Mouse (Mus musculus): ENCODE data around the gene Cyp4v3. TPM values are rescaled to one million over a fixed set of nuclear protein-coding genes. Genes with fewer than 3 reads are reported as not detected.

Cyp4v3 gene
- total RNA-seq (2014; rRNA removed) (170 and 235 TPM in 2 replicates), polyA plus RNA-seq (2012; rRNA removed) (60.2 and 66.1 TPM in 2 replicates)

DNA sequence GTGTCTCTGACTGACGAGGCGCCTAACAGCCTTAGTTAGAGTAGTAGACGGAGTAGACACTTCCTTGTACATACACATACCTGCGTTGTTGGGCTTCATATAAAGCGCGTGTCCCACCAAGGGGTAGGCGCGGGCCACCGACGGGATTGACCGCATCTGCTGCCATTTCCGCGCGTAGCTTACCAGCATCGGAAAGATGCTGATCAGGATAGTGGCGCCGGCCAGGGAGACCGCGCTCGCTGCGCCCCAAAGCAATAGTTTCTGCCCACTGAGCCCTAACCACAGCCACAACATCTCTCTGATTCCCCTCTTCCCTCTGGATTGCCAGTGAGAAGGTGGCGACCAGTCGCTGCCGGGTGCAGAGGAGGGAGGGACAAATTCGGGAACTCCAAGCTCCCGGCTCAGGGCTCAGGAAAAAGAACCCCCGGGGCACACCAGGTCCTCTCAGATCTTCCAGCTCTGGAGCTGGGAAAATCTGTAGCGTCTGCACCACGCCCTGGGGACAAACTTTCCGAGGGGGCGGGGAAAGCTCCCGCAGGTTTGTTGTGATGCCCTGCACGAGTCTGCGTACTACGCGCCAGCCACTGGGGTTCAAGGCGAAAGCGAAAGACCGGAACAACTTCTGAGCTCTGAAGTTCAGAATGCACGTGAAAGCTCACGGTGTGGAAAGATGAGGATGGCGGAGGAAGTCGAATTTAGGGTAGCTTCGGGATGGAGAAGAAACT lies at the start of gene Cyp4v3:
Cyp4v3 (minus strand) TSS at position 532 of the 725 bp plus-strand sequence.
- peaks cover 13% of the 10 kb centered on the region for H3K4me1 ChIP-seq (ENCODE audit: control insufficient read depth, insufficient read depth, low read length)
- under 1% methylated on average over 44 of the region's 44 CpGs for WGBS
- peak within 1 kb of the TSS; percentile 97 for H3K27ac ChIP-seq (replicated peaks; ENCODE audit: insufficient read depth, low read depth, low read length)
- H3K79me2 ChIP-seq (ENCODE audit: control insufficient read depth, insufficient read depth, low read length) = peaks cover 4% of the 10 kb centered on the region; the same call in 1 of the 2 replicates
- H3K4me3 ChIP-seq (ENCODE audit: insufficient read depth, low read depth, low read length) = peak within 1 kb of the TSS; percentile 92
- no peaks in the 10 kb centered on the region for H3K27me3 ChIP-seq (ENCODE audit: control insufficient read depth, insufficient read depth, low read length)
- peak within 1 kb of the TSS; percentile 95 for H3K9ac ChIP-seq (ENCODE audit: low read depth, low read length)
- peak; percentile 92 for DNase-seq (ENCODE audit: extremely low read depth, low read depth, low spot score)
- TF ChIP-seq CTCF (IDR thresholded peaks at IDR 0.05; ENCODE audit: low read depth, low read length) (no peak), POLR2A (IDR thresholded peaks at IDR 0.05; ENCODE audit: extremely low read depth, insufficient read depth, low read length) (peak; percentile 84)
- H3K36me3 ChIP-seq (ENCODE audit: control insufficient read depth, insufficient read depth, low read length) = peaks cover 6% of the 10 kb centered on the region

DNA sequence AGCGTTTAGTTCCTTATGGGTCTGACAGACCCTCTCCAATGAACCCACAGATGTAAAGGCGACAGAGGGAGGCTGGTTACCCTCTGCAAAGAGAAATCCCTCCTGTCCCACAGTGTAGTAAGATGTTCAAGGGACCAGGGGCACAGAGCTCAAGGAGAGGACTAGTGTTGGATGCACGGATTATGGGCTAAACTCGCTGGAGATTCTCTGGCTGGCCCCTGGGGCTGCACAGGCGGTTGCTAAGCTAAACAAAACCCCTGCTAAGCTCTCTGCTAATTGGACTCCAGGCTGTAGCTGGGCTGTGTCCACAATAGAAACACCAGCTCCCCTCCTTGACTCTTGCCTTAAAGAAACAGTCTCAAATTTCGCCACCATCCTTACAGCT lies 48.9 kb upstream of the Cyp4v3 start, which contains the start of gene Fam149a:
Fam149a (minus strand) TSS at position 329 of the 385 bp plus-strand sequence.
- H3K27ac ChIP-seq (replicated peaks; ENCODE audit: insufficient read depth, low read depth, low read length) = no peak within 1 kb of the TSS
- H3K9ac ChIP-seq (ENCODE audit: low read depth, low read length) = no peak within 1 kb of the TSS
- DNase-seq (ENCODE audit: extremely low read depth, low read depth, low spot score) = no peak
- TF ChIP-seq CTCF (IDR thresholded peaks at IDR 0.05; ENCODE audit: low read depth, low read length) (no peak), POLR2A (IDR thresholded peaks at IDR 0.05; ENCODE audit: extremely low read depth, insufficient read depth, low read length) (no peak)
- H3K27me3 ChIP-seq (ENCODE audit: control insufficient read depth, insufficient read depth, low read length) = peaks cover 10% of the 10 kb centered on the region
- 23% methylated on average over 6 of the region's 6 CpGs for WGBS
- no peaks in the 10 kb centered on the region for H3K79me2 ChIP-seq (ENCODE audit: control insufficient read depth, insufficient read depth, low read length)
- H3K4me3 ChIP-seq (ENCODE audit: insufficient read depth, low read depth, low read length) = no peak within 1 kb of the TSS
- H3K4me1 ChIP-seq (ENCODE audit: control insufficient read depth, insufficient read depth, low read length) = no peaks in the 10 kb centered on the region
- no peaks in the 10 kb centered on the region for H3K36me3 ChIP-seq (ENCODE audit: control insufficient read depth, insufficient read depth, low read length)

DNA sequence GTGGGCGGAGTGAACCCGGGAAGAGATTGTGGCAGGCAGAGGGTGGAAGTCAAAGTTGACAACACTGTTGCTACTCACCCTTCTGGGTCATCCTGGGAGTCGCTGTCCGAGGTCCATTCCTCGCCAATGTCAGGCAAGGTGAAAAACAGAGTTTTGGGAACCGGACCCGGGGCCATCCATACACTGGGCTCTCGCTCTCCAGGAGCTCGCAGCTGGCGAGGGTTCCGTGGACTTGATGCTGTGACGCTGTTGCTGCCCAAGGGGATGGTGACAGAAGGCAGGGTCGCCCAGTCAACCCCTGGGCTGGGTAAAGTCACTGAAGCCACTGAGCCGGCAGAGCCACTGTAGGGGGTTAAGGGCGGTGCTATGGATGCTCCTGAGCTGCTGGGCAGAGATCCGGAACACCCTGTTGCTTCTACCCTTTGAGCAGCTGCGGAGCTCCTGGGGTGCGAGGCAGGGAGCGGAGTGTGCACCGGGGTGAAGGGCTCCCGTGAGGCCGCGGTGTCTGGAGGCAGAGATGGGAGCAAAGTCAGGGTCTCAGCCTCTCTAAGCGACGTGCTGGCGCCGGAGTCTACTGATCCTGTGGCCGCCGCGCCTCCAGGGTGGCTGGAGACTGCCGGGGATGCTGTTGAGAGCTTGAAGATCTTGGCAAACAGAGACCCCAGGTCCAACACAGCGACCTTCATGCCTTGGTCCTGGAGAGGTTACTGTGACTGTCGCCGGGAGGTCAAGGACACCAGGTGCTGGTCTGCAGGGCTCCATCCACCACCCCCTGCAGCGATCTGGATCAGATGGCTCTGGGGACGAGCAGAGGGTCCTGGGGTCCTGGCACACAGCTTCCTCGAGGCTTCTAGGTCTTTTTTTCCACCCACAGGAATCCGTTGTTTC lies 48.3 kb upstream of the Cyp4v3 start:
- Histone ChIP-seq H3K4me3 (ENCODE audit: insufficient read depth, low read depth, low read length) (no peak overlapping the region), H3K9ac (ENCODE audit: low read depth, low read length) (no peak overlapping the region), H3K4me1 (ENCODE audit: control insufficient read depth, insufficient read depth, low read length) (no peaks in the 10 kb centered on the region), H3K27ac (replicated peaks; ENCODE audit: insufficient read depth, low read depth, low read length) (no peak overlapping the region), H3K36me3 (ENCODE audit: control insufficient read depth, insufficient read depth, low read length) (no peaks in the 10 kb centered on the region), H3K79me2 (ENCODE audit: control insufficient read depth, insufficient read depth, low read length) (no peaks in the 10 kb centered on the region), H3K27me3 (ENCODE audit: control insufficient read depth, insufficient read depth, low read length) (peaks cover 10% of the 10 kb centered on the region)
- DNase-seq (ENCODE audit: extremely low read depth, low read depth, low spot score) = no peak
- 6% methylated on average over 38 of the region's 38 CpGs for WGBS
- TF ChIP-seq POLR2A (IDR thresholded peaks at IDR 0.05; ENCODE audit: extremely low read depth, insufficient read depth, low read length) (no peak), CTCF (IDR thresholded peaks at IDR 0.05; ENCODE audit: low read depth, low read length) (no peak)

DNA sequence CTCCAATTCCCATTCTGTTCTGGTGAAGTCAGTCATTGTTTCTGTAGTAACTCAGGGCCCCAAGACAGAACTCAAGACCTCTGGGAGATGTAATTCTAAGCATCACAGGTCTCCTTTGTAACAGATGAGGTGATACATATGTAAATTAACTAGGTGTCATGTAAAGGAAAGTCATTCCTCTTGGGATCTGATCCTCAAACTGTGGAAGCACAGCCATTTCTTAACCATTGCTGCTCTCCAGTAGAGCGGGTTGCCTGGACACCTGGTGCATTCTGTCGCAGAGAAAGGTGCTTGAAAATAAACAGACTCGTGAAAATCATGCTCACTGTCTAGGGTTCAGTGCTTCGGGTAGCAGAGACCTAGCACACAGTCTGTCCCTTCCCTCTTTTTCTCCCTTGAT lies 47.6 kb upstream of the Cyp4v3 start:
- Histone ChIP-seq H3K4me3 (ENCODE audit: insufficient read depth, low read depth, low read length) (no peak overlapping the region), H3K27ac (replicated peaks; ENCODE audit: insufficient read depth, low read depth, low read length) (no peak overlapping the region), H3K9ac (ENCODE audit: low read depth, low read length) (no peak overlapping the region), H3K4me1 (ENCODE audit: control insufficient read depth, insufficient read depth, low read length) (no peaks in the 10 kb centered on the region), H3K79me2 (ENCODE audit: control insufficient read depth, insufficient read depth, low read length) (no peaks in the 10 kb centered on the region), H3K27me3 (ENCODE audit: control insufficient read depth, insufficient read depth, low read length) (peaks cover 10% of the 10 kb centered on the region), H3K36me3 (ENCODE audit: control insufficient read depth, insufficient read depth, low read length) (no peaks in the 10 kb centered on the region)
- TF ChIP-seq CTCF (IDR thresholded peaks at IDR 0.05; ENCODE audit: low read depth, low read length) (no peak), POLR2A (IDR thresholded peaks at IDR 0.05; ENCODE audit: extremely low read depth, insufficient read depth, low read length) (no peak)
- DNase-seq (ENCODE audit: extremely low read depth, low read depth, low spot score) = no peak
- WGBS = 43% methylated on average over 4 of the region's 4 CpGs

DNA sequence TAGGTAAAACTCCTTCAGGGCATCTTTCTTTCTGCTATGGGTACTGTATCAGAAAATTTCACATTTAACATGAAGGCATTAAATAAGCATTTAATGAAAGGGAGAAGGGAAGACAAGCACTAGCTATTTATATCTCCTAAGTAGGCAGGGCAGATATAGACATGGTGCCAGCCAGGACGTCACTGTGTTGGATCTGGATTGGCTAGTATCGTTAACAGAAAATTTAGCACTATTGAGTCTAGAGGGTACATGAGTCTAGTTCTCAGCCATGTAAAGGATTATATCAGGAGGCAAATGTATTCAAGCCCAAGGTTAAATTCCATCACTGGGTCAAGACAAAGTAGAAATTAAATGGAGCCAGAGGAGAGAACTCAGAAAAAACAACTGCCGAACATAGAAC lies 41.1 kb upstream of the Cyp4v3 start:
- Histone ChIP-seq H3K36me3 (ENCODE audit: control insufficient read depth, insufficient read depth, low read length) (no peaks in the 10 kb centered on the region), H3K4me1 (ENCODE audit: control insufficient read depth, insufficient read depth, low read length) (no peaks in the 10 kb centered on the region), H3K4me3 (ENCODE audit: insufficient read depth, low read depth, low read length) (no peak overlapping the region), H3K27ac (replicated peaks; ENCODE audit: insufficient read depth, low read depth, low read length) (no peak overlapping the region), H3K79me2 (ENCODE audit: control insufficient read depth, insufficient read depth, low read length) (no peaks in the 10 kb centered on the region), H3K27me3 (ENCODE audit: control insufficient read depth, insufficient read depth, low read length) (no peaks in the 10 kb centered on the region), H3K9ac (ENCODE audit: low read depth, low read length) (no peak overlapping the region)
- 89% methylated on average over 3 of the region's 3 CpGs for WGBS
- DNase-seq (ENCODE audit: extremely low read depth, low read depth, low spot score) = no peak
- TF ChIP-seq CTCF (IDR thresholded peaks at IDR 0.05; ENCODE audit: low read depth, low read length) (no peak), POLR2A (IDR thresholded peaks at IDR 0.05; ENCODE audit: extremely low read depth, insufficient read depth, low read length) (no peak)
